Mouse (Mus musculus) lung, adult 2 months (tissue): Measurements from ENCODE around the gene S100a13.

Source experiments
- CTCF ChIP-seq: fragments of 200-500 bp; IDR thresholded peaks from 2 replicates; pipeline ENCODE4 v1.5.1; 2011; ENCODE audit warnings: mild to moderate bottlenecking, low read length, control low read depth; ENCODE audit not compliant: insufficient read depth
- POLR2A ChIP-seq: fragments of 200-500 bp; IDR thresholded peaks from 2 replicates; pipeline ENCODE4 v1.6.1; 2011; ENCODE audit warnings: low read depth, mild to moderate bottlenecking, control low read depth, low read length, borderline replicate concordance; ENCODE audit errors: extremely low read depth

- TF ChIP-seq CTCF (no peak), POLR2A (no peak)
These were observed 35.6 kb downstream of the S100a13 start for GRCm38 (mm10) chr3:90549676-90550420.
